Mouse (Mus musculus): Measurements from ENCODE around the gene F11. TPM values are rescaled to one million over a fixed set of nuclear protein-coding genes. Genes with fewer than 3 reads are reported as not detected.

The F11 gene
- 0.05 and 0.29 TPM in 2 replicates for polyA plus RNA-seq (2012; rRNA removed)

- no peak for TF ChIP-seq POLR2A (IDR thresholded peaks at IDR 0.05; ENCODE audit: borderline replicate concordance, extremely low read depth, low read depth, low read length)
- TF ChIP-seq CTCF (IDR thresholded peaks at IDR 0.05; ENCODE audit: insufficient read depth, low read length), result no peak
- H3K4me3 ChIP-seq (replicated peaks; ENCODE audit: extremely low read depth, low read depth, low read length), result no peak within 1 kb of the TSS
- WGBS, result 49% methylated on average over 10 of the region's 10 CpGs
- no peak for DNase-seq
- H3K4me1 ChIP-seq (ENCODE audit: control insufficient read depth, insufficient read depth, low read length), result no peaks in the 10 kb centered on the region
These were observed at the start of gene F11 for GRCm38 (mm10) chr8:45261920-45262319. Gene F11 (minus strand): TSS chr8:45262031.

- 65% methylated on average over 4 of the region's 4 CpGs for WGBS
- no peak for DNase-seq
- Histone ChIP-seq H3K4me3 (replicated peaks; ENCODE audit: extremely low read depth, low read depth, low read length) (no peak overlapping the region), H3K4me1 (ENCODE audit: control insufficient read depth, insufficient read depth, low read length) (no peaks in the 10 kb centered on the region)
- TF ChIP-seq CTCF (IDR thresholded peaks at IDR 0.05; ENCODE audit: insufficient read depth, low read length) (no peak), POLR2A (IDR thresholded peaks at IDR 0.05; ENCODE audit: borderline replicate concordance, extremely low read depth, low read depth, low read length) (no peak)
These were observed 49.1 kb upstream of the F11 start for GRCm38 (mm10) chr8:45310967-45311366.

GRCm38 (mm10) chr8:45308366-45308765 lies 46.5 kb upstream of the F11 start, which contains the start of gene Gm45753:
Gene Gm45753 (minus strand): TSS chr8:45308466.
- WGBS, result 72% methylated on average over 13 of the region's 13 CpGs
- DNase-seq, result no peak
- Histone ChIP-seq H3K4me3 (replicated peaks; ENCODE audit: extremely low read depth, low read depth, low read length) (no peak within 1 kb of the TSS), H3K4me1 (ENCODE audit: control insufficient read depth, insufficient read depth, low read length) (no peaks in the 10 kb centered on the region)
- TF ChIP-seq POLR2A (IDR thresholded peaks at IDR 0.05; ENCODE audit: borderline replicate concordance, extremely low read depth, low read depth, low read length) (no peak), CTCF (IDR thresholded peaks at IDR 0.05; ENCODE audit: insufficient read depth, low read length) (no peak)

- WGBS, result 82% methylated on average over 1 of the region's 1 CpGs
- TF ChIP-seq CTCF (IDR thresholded peaks at IDR 0.05; ENCODE audit: insufficient read depth, low read length) (no peak), POLR2A (IDR thresholded peaks at IDR 0.05; ENCODE audit: borderline replicate concordance, extremely low read depth, low read depth, low read length) (no peak)
- Histone ChIP-seq H3K4me1 (ENCODE audit: control insufficient read depth, insufficient read depth, low read length) (no peaks in the 10 kb centered on the region), H3K4me3 (replicated peaks; ENCODE audit: extremely low read depth, low read depth, low read length) (no peak overlapping the region)
- DNase-seq, result no peak
These were observed 43.6 kb upstream of the F11 start for GRCm38 (mm10) chr8:45305479-45305878.

- H3K4me3 ChIP-seq (replicated peaks; ENCODE audit: extremely low read depth, low read depth, low read length), result no peak overlapping the region
- no peaks in the 10 kb centered on the region for H3K4me1 ChIP-seq (ENCODE audit: control insufficient read depth, insufficient read depth, low read length)
- no peak for DNase-seq
- WGBS, result 90% methylated on average over 3 of the region's 3 CpGs
- TF ChIP-seq CTCF (IDR thresholded peaks at IDR 0.05; ENCODE audit: insufficient read depth, low read length), result no peak
- no peak for TF ChIP-seq POLR2A (IDR thresholded peaks at IDR 0.05; ENCODE audit: borderline replicate concordance, extremely low read depth, low read depth, low read length)
These were observed 42.5 kb upstream of the F11 start for GRCm38 (mm10) chr8:45304354-45304753.

- no peak for DNase-seq
- no peak for TF ChIP-seq CTCF (IDR thresholded peaks at IDR 0.05; ENCODE audit: insufficient read depth, low read length)
- no peak for TF ChIP-seq POLR2A (IDR thresholded peaks at IDR 0.05; ENCODE audit: borderline replicate concordance, extremely low read depth, low read depth, low read length)
- Histone ChIP-seq H3K4me3 (replicated peaks; ENCODE audit: extremely low read depth, low read depth, low read length) (no peak overlapping the region), H3K4me1 (ENCODE audit: control insufficient read depth, insufficient read depth, low read length) (no peaks in the 10 kb centered on the region)
- 84% methylated on average over 8 of the region's 8 CpGs for WGBS
These were observed 40.6 kb upstream of the F11 start for GRCm38 (mm10) chr8:45302390-45302789.

GRCm38 (mm10) chr8:45295276-45295675 lies 33.4 kb upstream of the F11 start:
- 72% methylated on average over 6 of the region's 6 CpGs for WGBS

GRCm38 (mm10) chr8:45294687-45295086 lies 32.9 kb upstream of the F11 start, which contains the start of gene Klkb1:
Gene Klkb1 (minus strand): TSS chr8:45294859.
- TF ChIP-seq POLR2A (IDR thresholded peaks at IDR 0.05; ENCODE audit: borderline replicate concordance, extremely low read depth, low read depth, low read length) (no peak), CTCF (IDR thresholded peaks at IDR 0.05; ENCODE audit: insufficient read depth, low read length) (no peak)
- H3K4me1 ChIP-seq (ENCODE audit: control insufficient read depth, insufficient read depth, low read length), result no peaks in the 10 kb centered on the region
- DNase-seq, result no peak
- WGBS, result 79% methylated on average over 7 of the region's 7 CpGs
- no peak within 1 kb of the TSS for H3K4me3 ChIP-seq (replicated peaks; ENCODE audit: extremely low read depth, low read depth, low read length)

More at GRCm38 (mm10) chr8:45295276-45295675, 33.4 kb upstream of the F11 start:
- no peak for DNase-seq
- Histone ChIP-seq H3K4me1 (ENCODE audit: control insufficient read depth, insufficient read depth, low read length) (no peaks in the 10 kb centered on the region), H3K4me3 (replicated peaks; ENCODE audit: extremely low read depth, low read depth, low read length) (no peak overlapping the region)
- TF ChIP-seq POLR2A (IDR thresholded peaks at IDR 0.05; ENCODE audit: borderline replicate concordance, extremely low read depth, low read depth, low read length), result no peak
- TF ChIP-seq CTCF (IDR thresholded peaks at IDR 0.05; ENCODE audit: insufficient read depth, low read length), result no peak

GRCm38 (mm10) chr8:45291790-45292189 lies 30.0 kb upstream of the F11 start:
- no peak for DNase-seq
- WGBS, result 92% methylated on average over 2 of the region's 2 CpGs
- Histone ChIP-seq H3K4me3 (replicated peaks; ENCODE audit: extremely low read depth, low read depth, low read length) (no peak overlapping the region), H3K4me1 (ENCODE audit: control insufficient read depth, insufficient read depth, low read length) (no peaks in the 10 kb centered on the region)
- TF ChIP-seq POLR2A (IDR thresholded peaks at IDR 0.05; ENCODE audit: borderline replicate concordance, extremely low read depth, low read depth, low read length) (no peak), CTCF (IDR thresholded peaks at IDR 0.05; ENCODE audit: insufficient read depth, low read length) (no peak)

GRCm38 (mm10) chr8:45281630-45282029 lies 19.8 kb upstream of the F11 start:
- 75% methylated on average over 8 of the region's 8 CpGs for WGBS
- TF ChIP-seq POLR2A (IDR thresholded peaks at IDR 0.05; ENCODE audit: borderline replicate concordance, extremely low read depth, low read depth, low read length), result no peak
- no peak for TF ChIP-seq CTCF (IDR thresholded peaks at IDR 0.05; ENCODE audit: insufficient read depth, low read length)
- H3K4me1 ChIP-seq (ENCODE audit: control insufficient read depth, insufficient read depth, low read length), result no peaks in the 10 kb centered on the region
- no peak for DNase-seq
- no peak overlapping the region for H3K4me3 ChIP-seq (replicated peaks; ENCODE audit: extremely low read depth, low read depth, low read length)

Data from lung, adult 2 months (tissue).